Mouse (Mus musculus) monocyte, adult 5-6 weeks (primary cell): Measurements from ENCODE around the gene Ptpn14. TPM values are rescaled to one million over a fixed set of nuclear protein-coding genes. Genes with fewer than 3 reads are reported as not detected.

ENCODE experiments used
- ATAC-seq: fragments of 153-309, 156-312 bp; replicated peaks from 2 replicates; pipeline ENCODE4 v1.8.0; 2017; ENCODE audit warnings: mild to moderate bottlenecking; ENCODE audit not compliant: low TSS enrichment, insufficient number of reproducible peaks, severe bottlenecking, poor library complexity, low FRiP score
- total RNA-seq: library from RNA; stranded (forward); fragments of 200-1000, 200-491, 200-594 nt; gene quantifications from 3 replicates; pipeline ENCODE4 v1.2.3, GENCODE M21; 2017

Gene Ptpn14
- total RNA-seq, 1 experiment from 2014 or later: 0.95 TPM

GRCm38 (mm10) chr1:189756306-189757053 lies 28.4 kb downstream of the Ptpn14 start:
- ATAC-seq: no peak

GRCm38 (mm10) chr1:189757054-189757408 lies 29.0 kb downstream of the Ptpn14 start:
- no peak for ATAC-seq

GRCm38 (mm10) chr1:189761581-189762021 lies 33.5 kb downstream of the Ptpn14 start:
- ATAC-seq: no peak

- no peak for ATAC-seq
Observed at GRCm38 (mm10) chr1:189764258-189764657, 36.2 kb downstream of the Ptpn14 start.

- ATAC-seq: no peak
Observed at GRCm38 (mm10) chr1:189767164-189767563, 39.1 kb downstream of the Ptpn14 start.

- ATAC-seq: no peak
Observed at GRCm38 (mm10) chr1:189767910-189768309, 39.8 kb downstream of the Ptpn14 start.

GRCm38 (mm10) chr1:189770516-189770915 lies 42.4 kb downstream of the Ptpn14 start:
- no peak for ATAC-seq

GRCm38 (mm10) chr1:189772707-189773106 lies 44.6 kb downstream of the Ptpn14 start:
- no peak for ATAC-seq

- ATAC-seq: no peak
Observed at GRCm38 (mm10) chr1:189774778-189775177, 46.7 kb downstream of the Ptpn14 start.

GRCm38 (mm10) chr1:189777207-189777606 lies 49.1 kb downstream of the Ptpn14 start:
- no peak for ATAC-seq

- ATAC-seq: no peak
Observed at GRCm38 (mm10) chr1:189778343-189778742, 50.3 kb downstream of the Ptpn14 start.

GRCm38 (mm10) chr1:189779226-189779625 lies 51.2 kb downstream of the Ptpn14 start:
- ATAC-seq: no peak

- no peak for ATAC-seq
Observed at GRCm38 (mm10) chr1:189781721-189782345, 53.8 kb downstream of the Ptpn14 start.

- no peak for ATAC-seq
Observed at GRCm38 (mm10) chr1:189782709-189783108, 54.6 kb downstream of the Ptpn14 start.

GRCm38 (mm10) chr1:189784503-189784902 lies 56.4 kb downstream of the Ptpn14 start:
- ATAC-seq: no peak

- no peak for ATAC-seq
Observed at GRCm38 (mm10) chr1:189786707-189787485, 58.8 kb downstream of the Ptpn14 start.

- no peak for ATAC-seq
Observed at GRCm38 (mm10) chr1:189789545-189789944, 61.5 kb downstream of the Ptpn14 start.

- no peak for ATAC-seq
Observed at GRCm38 (mm10) chr1:189790666-189791065, 62.6 kb downstream of the Ptpn14 start.

- no peak for ATAC-seq
Observed at GRCm38 (mm10) chr1:189791534-189792217, 63.6 kb downstream of the Ptpn14 start.
